Mouse (Mus musculus): ENCODE measurements around the gene Pigf.

The Pigf gene

GRCm38 (mm10) chr17:87036141-87037073 lies 11.2 kb upstream of the Pigf start:
- DNase-seq (ENCODE audit: extremely low spot score, low read depth, low spot score) = no peak

DNA sequence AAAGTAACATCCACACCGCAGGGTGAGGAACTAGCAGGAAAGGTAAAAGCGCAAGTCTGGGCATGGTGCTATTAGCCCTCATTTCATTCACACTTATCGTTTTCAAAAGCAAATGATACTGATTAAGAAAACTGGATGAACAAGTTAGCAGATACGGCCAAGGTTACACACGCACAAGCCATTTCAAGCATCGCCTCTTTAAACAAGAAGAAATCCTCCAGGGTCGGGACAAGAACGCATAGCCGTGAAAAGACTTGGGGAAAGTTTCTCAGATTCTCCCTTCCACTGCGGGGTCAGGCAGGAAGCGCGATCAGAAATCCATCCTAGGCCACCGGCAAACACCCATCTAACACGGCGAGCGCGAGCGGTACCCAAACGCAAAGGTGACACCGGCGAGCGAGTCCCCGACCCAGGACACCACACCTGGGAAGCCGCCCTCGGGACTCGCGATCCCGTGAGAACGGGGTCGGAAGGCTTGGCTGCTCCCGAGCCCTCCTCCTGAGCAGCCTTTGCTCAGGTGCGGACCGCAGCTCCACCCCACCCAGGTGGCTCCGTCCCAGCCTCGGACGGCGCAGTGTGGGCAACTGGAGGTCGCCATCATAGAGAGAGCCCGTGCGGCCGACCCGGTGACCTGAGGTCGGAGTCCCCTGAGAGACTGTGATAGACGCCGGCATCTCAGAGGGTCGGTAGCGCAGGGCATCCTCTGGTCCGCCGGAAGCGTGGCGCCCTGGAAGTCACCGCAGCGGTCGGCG lies 539 bp downstream of the Pigf start:
- DNase-seq (ENCODE audit: extremely low spot score, low read depth, low spot score) = no peak

DNA sequence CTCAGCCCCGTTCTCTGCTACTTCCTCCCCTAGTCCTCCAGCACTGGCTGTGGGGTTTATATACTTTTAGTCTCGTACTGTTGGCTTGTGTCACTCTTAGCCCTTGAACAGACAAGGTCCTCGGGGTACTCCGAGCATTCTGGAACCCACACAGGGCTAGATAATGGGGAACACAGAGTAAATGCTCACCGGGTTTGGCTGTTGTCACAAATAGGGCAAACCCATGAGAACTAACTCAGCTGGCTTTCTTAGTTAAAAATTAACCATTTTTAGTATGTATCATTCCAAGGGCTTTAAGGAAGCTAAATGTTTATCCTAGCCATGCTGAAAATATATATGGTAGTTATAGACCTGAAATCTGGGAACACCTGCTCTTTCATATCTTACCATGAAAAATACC lies 5.5 kb downstream of the Pigf start:
- no peak for DNase-seq (ENCODE audit: extremely low spot score, low read depth, low spot score)

DNA sequence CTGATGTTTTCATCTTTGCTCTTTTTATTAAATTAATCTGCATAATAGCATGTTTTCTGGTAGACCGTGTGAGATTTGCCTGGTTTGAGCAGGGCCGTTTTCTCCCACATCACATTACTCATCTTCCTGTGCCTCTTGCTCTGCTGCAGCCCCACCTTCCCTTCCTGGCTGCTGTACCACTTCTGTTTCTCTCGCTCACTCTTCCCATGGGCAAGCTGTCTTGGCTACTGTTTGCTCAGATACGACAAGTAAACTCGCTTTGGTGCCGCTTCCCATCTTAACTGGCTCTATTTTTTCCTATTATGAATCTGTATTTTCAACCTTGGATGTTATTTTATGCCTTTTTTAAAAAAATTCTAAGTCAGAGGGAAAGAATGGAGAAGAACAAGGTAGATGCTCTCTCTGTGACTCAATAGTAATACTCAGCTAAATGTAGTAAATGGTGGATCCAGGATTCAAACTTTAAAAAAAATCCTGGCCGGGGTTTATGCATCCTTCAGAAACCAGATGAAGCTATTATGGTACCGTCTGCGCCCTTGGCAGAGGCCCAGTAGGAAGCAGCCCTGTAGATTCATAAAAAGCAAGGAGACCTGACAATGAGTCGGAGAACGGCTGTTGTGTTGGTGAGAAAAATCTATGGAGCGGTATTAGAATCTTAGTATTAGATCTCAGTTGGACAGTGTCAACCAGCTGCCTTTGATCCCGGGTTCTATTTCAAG lies 13.7 kb downstream of the Pigf start:
- DNase-seq (ENCODE audit: extremely low spot score, low read depth, low spot score) = no peak

DNA sequence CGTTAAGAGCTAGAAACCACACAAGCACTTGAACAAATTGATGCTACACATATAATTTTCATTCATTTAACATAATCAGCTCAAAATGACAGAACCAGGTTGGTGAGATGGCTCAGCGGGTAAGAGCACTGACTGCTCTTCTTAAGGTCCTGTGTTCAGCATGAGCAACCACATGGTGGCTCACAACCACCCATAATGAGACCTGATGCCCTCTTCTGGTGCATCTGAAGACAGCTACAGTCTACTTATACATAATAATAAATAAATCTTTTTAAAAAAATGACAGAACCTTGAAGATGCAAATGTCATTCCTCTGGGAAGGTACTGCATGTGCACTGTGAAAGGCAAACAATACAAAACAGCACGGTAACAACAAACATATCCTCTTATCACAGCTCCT lies 16.3 kb downstream of the Pigf start:
- DNase-seq (ENCODE audit: extremely low spot score, low read depth, low spot score) = no peak

DNA sequence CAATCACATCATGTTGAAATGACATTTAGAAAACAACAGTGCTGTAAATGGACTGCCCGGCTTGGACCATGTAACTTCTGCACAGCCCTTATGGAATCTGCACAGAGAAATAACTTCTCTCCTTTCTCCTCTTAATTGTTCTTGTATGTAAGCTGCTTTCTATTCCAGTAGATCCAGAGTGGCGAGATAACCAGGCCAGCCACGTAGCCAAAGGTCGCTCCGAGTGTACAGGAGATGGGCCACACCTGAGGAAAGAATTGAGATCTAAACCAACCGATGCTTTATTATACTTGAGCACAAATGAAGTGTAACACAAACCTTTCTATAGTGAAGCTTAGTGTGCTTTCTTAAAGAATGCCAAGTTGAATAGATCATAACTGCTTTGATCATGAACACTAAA lies 27.9 kb downstream of the Pigf start:
- no peak for DNase-seq (ENCODE audit: extremely low spot score, low read depth, low spot score)

DNA sequence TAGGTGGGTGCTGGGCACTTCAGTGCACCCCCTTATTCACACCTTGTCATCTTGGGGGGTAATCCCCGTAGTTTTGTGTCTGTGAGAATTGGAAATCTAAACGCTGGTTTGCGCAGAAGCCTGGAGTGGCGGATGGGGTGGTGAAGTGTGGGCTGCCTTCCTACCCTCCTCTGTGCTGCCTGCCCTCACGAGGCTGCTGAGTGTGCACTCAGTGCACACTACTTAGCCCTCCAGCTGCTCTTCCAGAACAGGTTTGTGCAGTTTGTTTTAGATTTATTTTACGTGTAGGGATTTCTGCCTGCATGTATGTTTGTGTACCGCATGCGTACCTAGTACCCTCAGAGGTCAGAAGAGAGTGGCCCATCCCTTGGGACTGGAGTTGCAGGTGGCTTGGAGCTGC lies 33.9 kb downstream of the Pigf start:
- no peak for DNase-seq (ENCODE audit: extremely low spot score, low read depth, low spot score)

DNA sequence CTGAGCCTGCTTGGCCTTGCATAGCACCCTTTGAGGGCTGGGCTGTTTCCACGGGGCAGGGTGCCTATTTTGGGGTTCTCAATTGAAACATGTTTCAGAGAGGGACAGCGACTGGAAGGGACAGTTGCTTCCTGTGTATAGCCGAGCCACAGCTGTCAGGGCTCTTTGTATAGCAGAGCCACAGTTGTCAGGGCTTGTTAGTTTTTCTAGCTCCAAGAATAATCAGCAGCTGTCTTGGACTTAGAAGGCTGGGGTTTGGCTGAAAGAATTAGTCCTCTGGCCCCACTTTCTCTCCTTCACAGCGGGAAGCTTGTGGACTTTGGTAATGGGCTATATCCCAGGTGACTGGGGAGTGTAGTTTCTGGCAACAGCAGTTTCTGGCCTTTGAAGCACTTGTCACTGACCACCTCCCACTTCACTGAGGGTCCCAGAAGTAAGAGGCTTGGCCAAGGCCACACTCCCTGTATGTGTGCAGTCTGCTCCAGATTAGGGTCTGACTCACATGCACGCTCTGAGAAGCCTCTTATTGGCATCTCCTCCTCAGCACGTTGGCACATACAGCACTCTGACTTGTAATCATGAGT lies 36.5 kb downstream of the Pigf start:
- DNase-seq (ENCODE audit: extremely low spot score, low read depth, low spot score) = no peak

- no peak for DNase-seq (ENCODE audit: extremely low spot score, low read depth, low spot score)
These were observed 37.0 kb downstream of the Pigf start for GRCm38 (mm10) chr17:86988161-86988560.

- no peak for DNase-seq (ENCODE audit: extremely low spot score, low read depth, low spot score)
These were observed 38.6 kb downstream of the Pigf start for GRCm38 (mm10) chr17:86986449-86987138.

GRCm38 (mm10) chr17:86982497-86982896 lies 42.7 kb downstream of the Pigf start:
- no peak for DNase-seq (ENCODE audit: extremely low spot score, low read depth, low spot score)

GRCm38 (mm10) chr17:86981701-86982100 lies 43.5 kb downstream of the Pigf start:
- no peak for DNase-seq (ENCODE audit: extremely low spot score, low read depth, low spot score)

GRCm38 (mm10) chr17:86981205-86981604 lies 44.0 kb downstream of the Pigf start:
- DNase-seq (ENCODE audit: extremely low spot score, low read depth, low spot score) = no peak

DNA sequence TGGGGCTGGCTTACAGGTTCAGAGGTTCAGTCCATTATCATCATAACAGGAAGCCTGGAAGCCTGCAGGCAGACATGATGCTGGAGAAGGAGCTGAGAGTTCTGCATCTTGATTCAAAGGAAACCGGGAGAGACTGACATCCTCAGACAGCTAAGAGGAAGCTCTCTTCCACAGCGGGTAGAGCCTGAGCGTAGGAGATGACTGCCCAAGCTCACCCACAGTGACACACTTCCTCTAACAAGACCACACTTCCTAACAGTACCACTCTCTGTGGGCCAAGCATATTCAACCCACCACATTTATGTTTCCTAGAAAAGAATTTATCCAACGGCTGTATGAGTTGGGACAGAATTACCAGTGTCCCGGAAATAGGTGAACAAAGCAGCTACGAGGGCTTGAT lies 46.7 kb downstream of the Pigf start:
- DNase-seq (ENCODE audit: extremely low spot score, low read depth, low spot score) = no peak

GRCm38 (mm10) chr17:86976387-86976786 lies 48.8 kb downstream of the Pigf start:
- DNase-seq (ENCODE audit: extremely low spot score, low read depth, low spot score) = no peak

- no peak for DNase-seq (ENCODE audit: extremely low spot score, low read depth, low spot score)
These were observed 52.1 kb downstream of the Pigf start for GRCm38 (mm10) chr17:86973097-86973496.

DNA sequence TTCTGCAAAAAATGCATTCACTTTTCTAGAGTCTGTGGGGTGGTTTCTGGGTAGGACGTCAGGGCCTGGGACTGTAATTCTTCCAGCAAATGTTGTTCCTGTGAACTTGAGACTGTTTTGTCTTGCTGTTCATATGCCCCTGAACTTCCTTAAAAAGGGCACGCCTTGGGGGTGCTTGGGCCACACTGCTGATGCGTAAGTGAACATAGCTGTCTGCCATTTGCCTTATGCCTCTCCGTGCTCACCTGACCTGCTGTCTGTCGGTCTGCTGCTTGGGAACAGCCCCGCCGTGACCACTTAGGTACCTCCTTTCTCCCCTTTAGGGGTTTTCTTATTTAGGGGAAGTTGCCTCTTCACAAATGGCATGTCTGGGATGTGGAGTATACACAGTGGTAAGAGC lies 53.3 kb downstream of the Pigf start:
- DNase-seq (ENCODE audit: extremely low spot score, low read depth, low spot score) = no peak

DNA sequence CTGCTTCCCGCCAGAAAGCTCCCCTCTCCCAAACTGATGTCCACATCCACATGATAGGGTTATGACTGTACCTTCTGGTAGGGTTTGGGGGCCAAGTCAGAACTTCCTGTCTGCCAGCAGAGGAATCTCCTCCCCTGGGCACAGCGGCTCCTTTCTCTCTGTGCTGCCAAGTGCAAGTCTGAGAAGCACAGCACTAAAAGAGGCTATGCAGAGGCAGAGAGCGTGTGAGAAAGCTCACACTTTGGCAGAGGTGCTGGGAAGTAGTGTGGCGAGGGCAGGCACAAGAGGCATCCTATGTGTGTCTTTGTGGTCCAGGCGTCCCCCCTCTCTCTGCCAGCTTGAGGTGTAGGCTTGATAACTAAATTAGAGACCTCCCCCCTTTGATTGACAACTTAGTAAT lies 54.2 kb downstream of the Pigf start:
- no peak for DNase-seq (ENCODE audit: extremely low spot score, low read depth, low spot score)

DNA sequence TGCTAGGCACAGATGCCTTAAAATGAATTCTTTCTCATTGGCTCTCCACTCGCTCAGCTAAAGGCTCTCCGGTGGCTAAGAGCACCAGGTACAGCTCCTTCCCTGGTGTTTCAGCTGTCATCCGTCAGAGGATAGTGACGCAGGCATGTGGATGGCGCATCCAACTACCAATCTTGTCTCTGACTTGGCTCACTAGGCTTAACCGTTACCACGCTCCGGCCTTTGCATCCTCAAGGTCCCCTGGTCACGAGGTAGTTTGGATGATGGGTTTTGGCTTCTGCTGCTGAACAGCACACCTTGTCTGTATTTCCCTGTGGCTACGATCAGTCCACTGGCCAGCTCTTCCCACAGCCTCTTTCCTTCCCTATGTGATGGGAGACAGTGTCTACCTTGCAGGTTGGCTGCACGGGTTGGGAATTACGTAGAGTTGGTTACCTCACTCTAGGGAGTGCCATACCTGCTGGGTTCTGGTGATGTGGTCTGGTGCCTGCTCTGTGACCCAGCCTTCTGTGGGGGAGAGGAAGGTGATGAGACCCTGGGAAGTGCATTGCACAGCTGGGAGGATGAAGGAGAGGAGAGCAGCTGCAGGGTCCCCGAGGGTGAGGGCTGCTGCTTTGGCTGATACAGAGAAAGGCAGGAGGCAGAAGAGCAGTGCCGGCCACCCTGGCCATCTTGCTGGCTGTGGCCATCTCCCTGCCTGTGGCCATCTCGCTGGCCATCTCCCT lies 55.0 kb downstream of the Pigf start:
- DNase-seq (ENCODE audit: extremely low spot score, low read depth, low spot score) = no peak

DNA sequence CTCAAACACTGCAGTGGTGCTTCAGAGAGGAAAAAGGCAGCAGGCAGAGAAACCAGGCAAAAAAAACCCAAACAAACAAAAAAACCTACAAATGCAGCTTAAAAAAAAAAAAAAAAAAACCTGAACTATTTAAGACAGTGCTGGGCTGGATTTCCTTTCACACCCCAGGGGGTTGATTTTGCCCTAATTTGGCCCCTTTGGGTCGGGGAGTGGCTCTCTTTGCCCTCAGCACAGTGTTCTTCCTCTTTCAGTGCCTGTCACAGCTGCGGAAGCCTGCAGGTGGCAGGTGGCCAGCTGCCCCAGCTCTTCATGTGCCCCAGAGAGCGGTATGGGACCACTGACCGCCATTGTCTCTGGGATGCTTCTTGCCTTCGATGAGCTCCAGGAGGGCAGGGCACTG lies 55.6 kb downstream of the Pigf start:
- DNase-seq (ENCODE audit: extremely low spot score, low read depth, low spot score) = no peak
